Mouse (Mus musculus) myocyte (in vitro differentiated cells): ENCODE measurements around the gene Slit3.

Experiments used
- MAX ChIP-seq: IDR thresholded peaks from one replicate; pipeline ENCODE4 v1.6.1; 2011; ENCODE audit warnings: low read depth, mild to moderate bottlenecking, control low read depth
- MYOD1 ChIP-seq, 3 experiments: IDR thresholded peaks; one replicate each; pipeline ENCODE4 v1.6.1; 2011; ENCODE audit warnings: control low read depth in 2 of 3, low read depth in 2 of 3, mild to moderate bottlenecking in 2 of 3, moderate library complexity in 1 of 3; ENCODE audit not compliant: insufficient read length in 2 of 3, control insufficient read depth in 1 of 3
- MYOG ChIP-seq, 3 experiments: IDR thresholded peaks; one replicate each; pipeline ENCODE4 v1.6.1; 2011; ENCODE audit warnings: control low read depth in 2 of 3, low read depth in 2 of 3, mild to moderate bottlenecking in 2 of 3; ENCODE audit not compliant: insufficient read length in 2 of 3, control insufficient read depth in 1 of 3, insufficient read depth in 1 of 3
- POLR2A ChIP-seq: IDR thresholded peaks from one replicate; pipeline ENCODE4 v1.6.1; 2011; ENCODE audit warnings: low read depth, mild to moderate bottlenecking, control low read depth, moderate library complexity; ENCODE audit not compliant: insufficient read length
- POLR2AphosphoS2 ChIP-seq: IDR thresholded peaks from one replicate; pipeline ENCODE4 v1.6.1; 2011; ENCODE audit warnings: low read depth, control low read depth; ENCODE audit not compliant: insufficient read length
- REST ChIP-seq: IDR thresholded peaks from one replicate; pipeline ENCODE4 v1.6.1; 2011; ENCODE audit warnings: mild to moderate bottlenecking, control low read depth, moderate library complexity; ENCODE audit not compliant: insufficient read depth, insufficient read length
- TCF12 ChIP-seq: IDR thresholded peaks from one replicate; pipeline ENCODE4 v1.6.1; 2011; ENCODE audit warnings: mild to moderate bottlenecking, control low read depth; ENCODE audit not compliant: poor library complexity, insufficient read depth, severe bottlenecking

GRCm38 (mm10) chr11:35204084-35204483 is 83.1 kb downstream of the Slit3 start:
- no peak for TF ChIP-seq POLR2A
- no peak for TF ChIP-seq MYOD1 (IDR thresholded peaks at IDR 0.05; ENCODE audit: control insufficient read depth in 1 of 3, insufficient read length in 2 of 3, low read depth in 2 of 3)
- no peak for TF ChIP-seq REST
- no peak for TF ChIP-seq MAX
- no peak for TF ChIP-seq TCF12
- TF ChIP-seq POLR2AphosphoS2: no peak
- no peak for TF ChIP-seq MYOG (IDR thresholded peaks at IDR 0.05; ENCODE audit: control insufficient read depth in 1 of 3, insufficient read depth in 1 of 3, insufficient read length in 2 of 3, low read depth in 2 of 3)
